Mouse (Mus musculus) kidney, postnatal 25 days (tissue): ENCODE results near the gene Adar.

Experiments
- DNase-seq, 2 experiments: peaks; one replicate each; pipeline ENCODE4 v3.0.0; 2021; ENCODE audit warnings: mixed read lengths in 2 of 2

The Adar gene

GRCm38 (mm10) chr3:89714359-89715206 is at the start of gene Adar:
Gene Adar, plus strand, starts transcription at chr3:89715022.
- DNase-seq = peak; percentile 71 to 79

GRCm38 (mm10) chr3:89667131-89667530 is 47.7 kb upstream of the Adar start:
- DNase-seq = no peak

- DNase-seq = no peak
These were observed 43.5 kb upstream of the Adar start for GRCm38 (mm10) chr3:89671334-89671733.

GRCm38 (mm10) chr3:89672573-89673317 is 42.1 kb upstream of the Adar start:
- DNase-seq = no peak

- no peak for DNase-seq
These were observed 37.2 kb upstream of the Adar start for GRCm38 (mm10) chr3:89677617-89678016.

- DNase-seq = no peak
These were observed 28.8 kb upstream of the Adar start for GRCm38 (mm10) chr3:89686031-89686430.

GRCm38 (mm10) chr3:89688694-89689581 is 25.9 kb upstream of the Adar start:
- peak; percentile 82 to 90 for DNase-seq

GRCm38 (mm10) chr3:89691776-89692175 is 23.0 kb upstream of the Adar start:
- DNase-seq = no peak

- DNase-seq = no peak
These were observed 18.5 kb upstream of the Adar start for GRCm38 (mm10) chr3:89696152-89696821.

- DNase-seq = no peak
These were observed 15.9 kb upstream of the Adar start for GRCm38 (mm10) chr3:89698958-89699357.

- DNase-seq = no peak
These were observed 14.4 kb upstream of the Adar start for GRCm38 (mm10) chr3:89700461-89700860.

- no peak for DNase-seq
These were observed 11.2 kb upstream of the Adar start for GRCm38 (mm10) chr3:89703596-89703995.

GRCm38 (mm10) chr3:89704064-89704463 is 10.8 kb upstream of the Adar start:
- DNase-seq = no peak

- peak; percentile 29 to 54 for DNase-seq
These were observed 565 bp downstream of the Adar start for GRCm38 (mm10) chr3:89715207-89715966.

GRCm38 (mm10) chr3:89715967-89716256 is 1.1 kb downstream of the Adar start:
- DNase-seq = no peak

- no peak for DNase-seq
These were observed 7.2 kb downstream of the Adar start for GRCm38 (mm10) chr3:89722032-89722431.

GRCm38 (mm10) chr3:89723400-89724084 is 8.7 kb downstream of the Adar start:
- no peak for DNase-seq

GRCm38 (mm10) chr3:89727028-89727427 is 12.2 kb downstream of the Adar start:
- DNase-seq = peak; percentile 42 to 59

- DNase-seq = no peak
These were observed 14.0 kb downstream of the Adar start for GRCm38 (mm10) chr3:89728848-89729247.

- DNase-seq = peak; percentile 93 to 97
These were observed 15.8 kb downstream of the Adar start for GRCm38 (mm10) chr3:89730350-89731331.
